Mouse (Mus musculus): ENCODE measurements at regions not wholly inside any gene's neighbourhood (a gene's known extent, or its start where the extent isn't known, plus 50 kb on each side); places are given as distances from the start of the nearest gene placed in this dataset.

DNA sequence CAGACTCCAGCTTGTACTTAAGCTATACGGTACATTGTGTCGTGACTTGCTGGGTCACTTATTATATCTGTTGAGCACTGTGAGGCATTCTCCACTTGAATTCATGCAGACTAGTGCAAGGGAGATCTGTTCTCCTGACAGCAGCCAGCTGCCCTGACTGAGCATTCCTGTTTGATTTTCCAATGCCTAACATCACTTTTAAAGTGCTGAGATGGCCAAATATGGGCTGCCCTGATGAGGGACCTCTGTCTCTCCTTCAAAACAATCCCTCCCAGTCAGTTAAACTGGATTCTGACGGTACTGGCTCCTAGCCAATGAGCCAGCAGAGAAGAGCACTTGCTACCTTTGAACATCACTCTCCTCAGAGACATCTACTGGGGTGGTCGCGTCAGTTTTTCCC lies 57.6 kb upstream of the Lekr1 start:
- TF ChIP-seq CTCF (IDR thresholded peaks at IDR 0.05; ENCODE audit: borderline replicate concordance, extremely low read depth, insufficient read depth, insufficient read length) (no peak), POLR2A (IDR thresholded peaks at IDR 0.05; ENCODE audit: borderline replicate concordance, extremely low read depth, insufficient read depth, insufficient read length, poor library complexity, severe bottlenecking) (no peak)
